Mouse (Mus musculus): ENCODE data around the gene Trim31.

- TF ChIP-seq CTCF (IDR thresholded peaks at IDR 0.05; ENCODE audit: borderline replicate concordance, insufficient read depth, low read length) (no peak), POLR2A (IDR thresholded peaks at IDR 0.05; ENCODE audit: low read depth, low read length) (no peak)
These were observed 46.3 kb downstream of the Trim31 start for GRCm38 (mm10) chr17:36944121-36944775.

All from embryonic fibroblast, embryonic 13.5 days (primary cell).